In the genomic region with DNA sequence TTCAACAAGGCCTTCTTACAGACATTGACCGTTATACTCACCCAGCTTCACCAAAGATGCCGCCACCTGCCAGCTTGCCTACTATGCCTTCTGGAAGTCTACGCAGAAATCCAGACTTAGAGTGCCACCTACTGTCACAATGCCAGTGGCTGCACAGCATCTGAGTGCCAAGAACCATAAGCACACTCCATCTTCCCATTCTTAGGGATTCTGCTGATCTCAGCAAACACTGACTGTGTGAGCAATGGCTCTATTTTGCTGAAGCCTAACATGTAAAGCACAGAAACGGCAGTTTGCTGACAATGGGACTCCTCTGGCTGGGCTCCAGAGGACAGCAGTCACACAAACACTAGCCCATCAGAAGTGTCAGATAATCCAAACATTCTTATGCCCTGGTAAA, we compare ENCODE assay signal across 9 mouse cellular contexts. TPM values are rescaled to one million over a fixed set of nuclear protein-coding genes. Genes with fewer than 3 reads are reported as not detected.
A peak's percentile ranks its signal among the peaks of the same experiment; 100 is the strongest.
DNase-seq lines count a peak whose midpoint lies in the region; ATAC-seq lines count a peak whose summit lies in the region.
"Had no signal": no experiment of that assay in that cellular context is flagged by ENCODE, and none has a peak within 500 bp of the region (broad histone marks: within the 10 kb centered on the region; RNA-seq: fewer than 3 reads in every experiment).

No protein-coding gene starts in this region.

- DNase-seq in liver: peak; percentile 5
- DNase-seq in liver, embryonic 11.5 days (ENCODE audit: low spot score): no peak
- peak; percentile 8 to 9 for DNase-seq in adrenal gland, postnatal 36 days
- DNase-seq in embryonic facial prominence, embryonic 14.5 days (ENCODE audit: low spot score): peak; percentile 63
- peak; percentile 1 to 25 for DNase-seq in kidney, postnatal 36 days
- DNase-seq in right cerebral cortex, postnatal 36 days (ENCODE audit: low spot score in 2 of 2): peak; percentile 51 to 62
- DNase-seq in urinary bladder, postnatal 4 days (ENCODE audit: low spot score in 2 of 2): no peak

- 45% methylated on average over 4 of the region's 4 CpGs for WGBS in liver, embryonic 11.5 days
- WGBS in embryonic facial prominence, embryonic 14.5 days: 44% methylated on average over 4 of the region's 4 CpGs
- WGBS in lung, embryonic 16.5 days: 32% methylated on average over 4 of the region's 4 CpGs

- no peaks in the 10 kb centered on the region for H3K9me3 ChIP-seq in liver, embryonic 11.5 days (ENCODE audit: control insufficient read depth, low read length)
- no peaks in the 10 kb centered on the region for H3K9me3 ChIP-seq in embryonic facial prominence, embryonic 14.5 days (ENCODE audit: control insufficient read depth, low read length)
- H3K9me3 ChIP-seq in lung, embryonic 16.5 days (ENCODE audit: control insufficient read depth, low read length): no peaks in the 10 kb centered on the region

- no peaks in the 10 kb centered on the region for H3K36me3 ChIP-seq in liver, embryonic 11.5 days (ENCODE audit: control insufficient read depth, insufficient read depth, low read length)
- H3K36me3 ChIP-seq in embryonic facial prominence, embryonic 14.5 days (ENCODE audit: control insufficient read depth, insufficient read depth, low read length): no peaks in the 10 kb centered on the region
- H3K36me3 ChIP-seq in lung, embryonic 16.5 days (ENCODE audit: control insufficient read depth, insufficient read depth, low read length): no peaks in the 10 kb centered on the region

- H3K27me3 ChIP-seq in liver, embryonic 11.5 days (replicated peaks; ENCODE audit: control insufficient read depth, insufficient read depth, low read length): no peaks in the 10 kb centered on the region
- H3K27me3 ChIP-seq in embryonic facial prominence, embryonic 14.5 days (replicated peaks; ENCODE audit: control insufficient read depth, insufficient read depth, low read length): no peaks in the 10 kb centered on the region
- no peaks in the 10 kb centered on the region for H3K27me3 ChIP-seq in lung, embryonic 16.5 days (ENCODE audit: control insufficient read depth, insufficient read depth, low read depth, low read length)

- no peak overlapping the region for H3K4me3 ChIP-seq in liver, embryonic 11.5 days (ENCODE audit: low read depth, low read length)
- H3K4me3 ChIP-seq in embryonic facial prominence, embryonic 14.5 days (ENCODE audit: low read depth, low read length): no peak overlapping the region
- no peak overlapping the region for H3K4me3 ChIP-seq in lung, embryonic 16.5 days (ENCODE audit: low read length)

- H3K27ac ChIP-seq in liver, embryonic 11.5 days (ENCODE audit: low read depth, low read length): no peak overlapping the region
- no peak overlapping the region for H3K27ac ChIP-seq in embryonic facial prominence, embryonic 14.5 days (replicated peaks; ENCODE audit: low read depth, low read length)
- no peak overlapping the region for H3K27ac ChIP-seq in lung, embryonic 16.5 days (ENCODE audit: low read length)
- H3K27ac ChIP-seq: macrophage had no signal

- H3K9ac ChIP-seq in liver, embryonic 11.5 days (ENCODE audit: low read depth, low read length): no peak overlapping the region
- H3K9ac ChIP-seq in embryonic facial prominence, embryonic 14.5 days (ENCODE audit: low read depth, low read length): no peak overlapping the region
- H3K9ac ChIP-seq in lung, embryonic 16.5 days (ENCODE audit: low read length): no peak overlapping the region

- ATAC-seq in liver, embryonic 11.5 days (replicated peaks; ENCODE audit: low FRiP score): no peak
- ATAC-seq in embryonic facial prominence, embryonic 14.5 days (ENCODE audit: low read depth): no peak
- ATAC-seq in lung, embryonic 16.5 days (ENCODE audit: low read depth): peak; percentile 65

- H3K4me1 ChIP-seq in liver, embryonic 11.5 days (replicated peaks; ENCODE audit: control insufficient read depth, insufficient read depth, low read length): no peaks in the 10 kb centered on the region
- H3K4me1 ChIP-seq in embryonic facial prominence, embryonic 14.5 days (ENCODE audit: control insufficient read depth, insufficient read depth, low read length): no peaks in the 10 kb centered on the region
- H3K4me1 ChIP-seq in lung, embryonic 16.5 days (replicated peaks; ENCODE audit: control insufficient read depth, insufficient read depth, low read length): no peaks in the 10 kb centered on the region

- H3K4me2 ChIP-seq in liver, embryonic 11.5 days: no peak overlapping the region
- H3K4me2 ChIP-seq in embryonic facial prominence, embryonic 14.5 days (ENCODE audit: low read depth, low read length): no peak overlapping the region
- no peak overlapping the region for H3K4me2 ChIP-seq in lung, embryonic 16.5 days (ENCODE audit: low read depth, low read length)

RNA-seq across cellular contexts. Expression of a gene that starts 5.7 kb away (rescaled TPM):
- polyA plus RNA-seq in liver, embryonic 11.5 days (2014; fragmentation: Nextera tagmentation; extraction: Ambion mirVana): not detected in 2 replicates
- total RNA-seq in adrenal gland, postnatal 36 days (2021): not detected
- not detected in 2 replicates for polyA plus RNA-seq in embryonic facial prominence, embryonic 14.5 days (2014; fragmentation: Nextera tagmentation; extraction: Ambion mirVana)
- polyA plus RNA-seq in lung, embryonic 16.5 days (2015; fragmentation: Nextera tagmentation; extraction: Ambion mirVana): not detected in 2 replicates
- polyA plus RNA-seq: macrophage had no signal

RNA-seq across cellular contexts. Expression of a gene that starts 30.4 kb away (rescaled TPM):
- polyA plus RNA-seq in liver, embryonic 11.5 days (2014; fragmentation: Nextera tagmentation; extraction: Ambion mirVana): not detected in 2 replicates
- not detected for total RNA-seq in adrenal gland, postnatal 36 days (2021)
- 0.24 TPM in 1 of 2 replicates, not detected in the other for polyA plus RNA-seq in embryonic facial prominence, embryonic 14.5 days (2014; fragmentation: Nextera tagmentation; extraction: Ambion mirVana)
- not detected in 2 replicates for polyA plus RNA-seq in lung, embryonic 16.5 days (2015; fragmentation: Nextera tagmentation; extraction: Ambion mirVana)
- polyA plus RNA-seq: macrophage had no signal

RNA-seq across cellular contexts. Expression of a gene that starts 39.7 kb away (rescaled TPM):
- polyA plus RNA-seq in liver, embryonic 11.5 days (2014; fragmentation: Nextera tagmentation; extraction: Ambion mirVana): not detected in 2 replicates
- total RNA-seq in adrenal gland, postnatal 36 days (2021): not detected
- polyA plus RNA-seq in embryonic facial prominence, embryonic 14.5 days (2014; fragmentation: Nextera tagmentation; extraction: Ambion mirVana): not detected in 2 replicates
- not detected in 2 replicates for polyA plus RNA-seq in lung, embryonic 16.5 days (2015; fragmentation: Nextera tagmentation; extraction: Ambion mirVana)
- polyA plus RNA-seq: macrophage had no signal

RNA-seq across cellular contexts. Expression of a gene that starts 53.0 kb away (rescaled TPM):
- 67.4 and 75.1 TPM in 2 replicates for polyA plus RNA-seq in liver, embryonic 11.5 days (2014; fragmentation: Nextera tagmentation; extraction: Ambion mirVana)
- total RNA-seq in adrenal gland, postnatal 36 days (2021): 10 to 100 TPM; 32.8 to 57.0 TPM
- 59.4 and 70.2 TPM in 2 replicates for polyA plus RNA-seq in embryonic facial prominence, embryonic 14.5 days (2014; fragmentation: Nextera tagmentation; extraction: Ambion mirVana)
- polyA plus RNA-seq in lung, embryonic 16.5 days (2015; fragmentation: Nextera tagmentation; extraction: Ambion mirVana): 81.9 and 83.2 TPM in 2 replicates

Comparison
In these comparisons a context has a peak if more than half of its experiments do, and no peak if none do; other contexts are left out.
1. DNase-seq: peak in liver (single experiment), adrenal gland, postnatal 36 days (2 of 2), embryonic facial prominence, embryonic 14.5 days (single experiment), kidney, postnatal 36 days (2 of 2) and right cerebral cortex, postnatal 36 days (2 of 2); none in liver, embryonic 11.5 days (single experiment) and urinary bladder, postnatal 4 days (0 of 2).